Mouse (Mus musculus): Measurements from ENCODE around the gene Gtf2i. TPM values are rescaled to one million over a fixed set of nuclear protein-coding genes. Genes with fewer than 3 reads are reported as not detected.
A peak's percentile ranks its signal among the peaks of the same experiment; 100 is the strongest.

Gene Gtf2i
- total and polyA plus RNA-seq, 2 experiments from 2014 or later = 77.2 to 96.4 TPM

DNA sequence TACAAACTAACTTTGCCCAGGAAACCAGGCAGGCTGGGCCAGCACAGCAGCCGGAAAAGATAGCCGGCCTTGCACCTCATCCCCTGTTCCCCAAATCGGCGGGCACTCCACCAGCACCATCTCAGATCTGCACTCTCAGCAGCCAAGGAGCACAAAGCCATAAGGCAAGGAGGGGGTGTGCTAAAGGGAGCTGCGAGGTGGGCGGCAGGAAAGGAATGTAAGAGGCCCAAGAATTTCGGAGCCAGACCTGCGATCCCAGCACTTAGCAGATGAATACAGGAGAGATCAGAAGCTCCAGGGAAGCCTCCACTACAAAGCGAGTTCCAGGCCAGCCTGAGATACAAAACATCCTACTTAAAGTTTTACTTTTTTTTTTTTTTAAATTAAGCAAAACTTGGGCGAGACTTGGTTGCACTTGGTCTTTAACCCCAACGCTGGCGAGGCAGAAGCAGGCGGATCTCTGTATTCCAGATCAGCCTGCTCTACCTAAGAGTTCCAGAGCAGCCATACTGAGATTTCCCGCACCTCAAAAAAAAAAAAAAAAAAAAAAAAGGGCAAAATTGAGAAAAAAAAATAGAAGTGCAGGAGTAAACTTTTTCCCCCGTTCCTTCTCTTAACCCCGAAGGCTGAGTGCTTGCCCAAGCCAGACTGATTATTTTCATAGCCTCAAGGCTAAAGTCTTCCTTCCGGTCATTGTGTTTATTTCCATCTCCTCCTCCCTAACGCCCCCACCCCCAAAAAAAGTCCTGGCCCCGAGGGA lies 1.7 kb downstream of the Gtf2i start:
- 2% methylated on average over 19 of the region's 19 CpGs for WGBS
- H3K9me3 ChIP-seq (ENCODE audit: low read length) = no peaks in the 10 kb centered on the region
- TF ChIP-seq CTCF (IDR thresholded peaks at IDR 0.05) = no peak
- peaks cover 12% of the 10 kb centered on the region for H3K36me3 ChIP-seq (ENCODE audit: insufficient read depth, low read length)
- H3K27ac ChIP-seq (ENCODE audit: low read depth, low read length) = peak overlapping the region; percentile 99
- H3K27me3 ChIP-seq (ENCODE audit: insufficient read depth, low read length) = no peaks in the 10 kb centered on the region
- DNase-seq (ENCODE audit: low spot score) (no peak), ATAC-seq (ENCODE audit: low FRiP score) (no peak)
- H3K9ac ChIP-seq (replicated peaks; ENCODE audit: low read length, poor library complexity, severe bottlenecking) = peak overlapping the region; percentile 99
- H3K4me3 ChIP-seq (ENCODE audit: low read depth, low read length) = peak overlapping the region; percentile 85
- peak overlapping the region; percentile 69 for H3K4me2 ChIP-seq (ENCODE audit: low read depth, low read length, poor library complexity, severe bottlenecking)
- H3K4me1 ChIP-seq (ENCODE audit: insufficient read depth, low read length) = peaks cover 9% of the 10 kb centered on the region; the same call in 1 of the 2 replicates

DNA sequence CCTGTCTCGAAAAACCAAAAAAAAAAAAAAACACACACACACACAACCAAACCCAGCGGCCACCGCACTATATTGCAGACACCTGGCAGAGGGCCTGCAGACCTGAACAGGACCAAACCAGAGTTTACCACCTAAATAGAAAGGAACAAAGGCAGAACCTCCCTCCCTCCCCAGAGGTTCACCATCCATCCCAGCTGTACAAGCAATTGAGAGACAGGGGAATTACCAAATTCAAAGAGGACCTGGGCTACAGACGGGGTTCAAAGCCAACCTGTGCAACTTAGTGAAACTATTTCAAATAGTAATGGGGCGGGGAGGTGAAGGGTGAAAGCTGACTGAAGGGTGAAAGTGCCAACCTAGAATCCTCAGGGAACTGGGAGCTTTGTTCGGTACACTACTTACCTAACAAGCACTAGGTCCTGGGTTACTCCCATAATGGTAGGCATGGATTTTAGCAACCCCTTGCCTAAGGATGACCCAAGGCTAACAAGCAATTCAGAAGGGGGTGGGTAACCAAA lies 2.6 kb downstream of the Gtf2i start:
- no peaks in the 10 kb centered on the region for H3K9me3 ChIP-seq (ENCODE audit: low read length)
- peak overlapping the region; percentile 47; the same call in 1 of the 2 replicates for H3K27ac ChIP-seq (ENCODE audit: low read depth, low read length)

DNA sequence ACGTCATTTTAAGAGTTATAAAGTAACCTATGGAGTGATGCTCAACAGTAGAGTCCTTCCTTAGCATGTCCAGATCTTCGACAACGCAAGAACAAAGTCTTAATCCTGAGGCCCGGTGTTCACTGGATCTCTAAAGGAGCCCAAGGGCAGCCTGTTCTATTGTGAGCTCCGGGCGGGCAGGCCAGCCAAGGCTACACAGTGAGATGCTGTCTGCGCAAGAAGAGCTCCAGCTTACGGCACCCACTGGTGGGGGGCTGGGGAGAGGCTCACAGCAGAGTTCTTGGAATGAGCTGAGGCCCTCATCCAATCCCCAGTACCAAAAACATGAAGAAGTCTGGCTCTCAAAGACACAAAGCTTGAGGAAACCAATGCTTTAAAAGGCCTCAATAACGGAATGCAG lies 4.4 kb downstream of the Gtf2i start:
- WGBS = 91% methylated on average over 9 of the region's 9 CpGs
- ATAC-seq (ENCODE audit: low FRiP score) = no peak

More for the DNA sequence above, 2.6 kb downstream of the Gtf2i start:
- TF ChIP-seq CTCF (IDR thresholded peaks at IDR 0.05) = no peak
- H3K27me3 ChIP-seq (ENCODE audit: insufficient read depth, low read length) = no peaks in the 10 kb centered on the region
- H3K4me1 ChIP-seq (ENCODE audit: insufficient read depth, low read length) = peaks cover 9% of the 10 kb centered on the region; the same call in 1 of the 2 replicates
- ATAC-seq (ENCODE audit: low FRiP score) (no peak), DNase-seq (ENCODE audit: low spot score) (no peak)
- H3K4me2 ChIP-seq (ENCODE audit: low read depth, low read length, poor library complexity, severe bottlenecking) = peak overlapping the region; percentile 69
- peaks cover 16% of the 10 kb centered on the region for H3K36me3 ChIP-seq (ENCODE audit: insufficient read depth, low read length)
- WGBS = 74% methylated on average over 6 of the region's 6 CpGs
- peak overlapping the region; percentile 85; the same call in 1 of the 2 replicates for H3K4me3 ChIP-seq (ENCODE audit: low read depth, low read length)
- H3K9ac ChIP-seq (replicated peaks; ENCODE audit: low read length, poor library complexity, severe bottlenecking) = no peak overlapping the region

DNA sequence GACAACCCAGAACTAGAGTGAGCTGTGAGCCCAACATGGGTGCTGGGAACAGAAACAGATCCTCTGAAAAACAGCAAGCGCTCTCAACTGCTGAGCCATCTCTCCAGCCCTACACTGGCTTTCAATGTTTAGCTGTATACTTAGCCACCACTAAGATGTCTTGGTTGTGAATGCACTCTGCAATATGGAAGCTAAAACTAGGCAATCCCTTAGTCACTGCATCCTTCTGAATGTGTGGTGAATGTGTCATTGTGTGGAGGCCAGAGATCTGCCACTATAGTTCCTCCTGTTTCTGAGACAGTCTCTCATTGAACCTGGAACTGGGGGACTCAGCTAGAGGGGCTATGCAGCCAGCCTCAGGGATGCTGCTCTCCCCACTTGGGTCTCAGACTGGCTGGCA lies 5.2 kb downstream of the Gtf2i start:
- no peak for ATAC-seq (ENCODE audit: low FRiP score)
- no peak overlapping the region for H3K27ac ChIP-seq (ENCODE audit: low read depth, low read length)
- no peak overlapping the region for H3K9ac ChIP-seq (replicated peaks; ENCODE audit: low read length, poor library complexity, severe bottlenecking)
- TF ChIP-seq CTCF (IDR thresholded peaks at IDR 0.05) = no peak
- DNase-seq (ENCODE audit: low spot score) = no peak
- peaks cover 7% of the 10 kb centered on the region; the same call in 1 of the 2 replicates for H3K4me1 ChIP-seq (ENCODE audit: insufficient read depth, low read length)
- H3K36me3 ChIP-seq (ENCODE audit: insufficient read depth, low read length) = peaks cover 23% of the 10 kb centered on the region
- H3K4me2 ChIP-seq (ENCODE audit: low read depth, low read length, poor library complexity, severe bottlenecking) = no peak overlapping the region
- no peaks in the 10 kb centered on the region for H3K9me3 ChIP-seq (ENCODE audit: low read length)
- no peaks in the 10 kb centered on the region for H3K27me3 ChIP-seq (ENCODE audit: insufficient read depth, low read length)
- H3K4me3 ChIP-seq (ENCODE audit: low read depth, low read length) = no peak overlapping the region
- 100% methylated on average over 1 of the region's 1 CpGs for WGBS

More for the DNA sequence above, 4.4 kb downstream of the Gtf2i start:
- Histone ChIP-seq H3K9ac (replicated peaks; ENCODE audit: low read length, poor library complexity, severe bottlenecking) (no peak overlapping the region), H3K27me3 (ENCODE audit: insufficient read depth, low read length) (no peaks in the 10 kb centered on the region), H3K36me3 (ENCODE audit: insufficient read depth, low read length) (peaks cover 19% of the 10 kb centered on the region), H3K4me2 (ENCODE audit: low read depth, low read length, poor library complexity, severe bottlenecking) (no peak overlapping the region), H3K9me3 (ENCODE audit: low read length) (no peaks in the 10 kb centered on the region), H3K27ac (ENCODE audit: low read depth, low read length) (no peak overlapping the region), H3K4me3 (ENCODE audit: low read depth, low read length) (no peak overlapping the region), H3K4me1 (ENCODE audit: insufficient read depth, low read length) (peaks cover 7% of the 10 kb centered on the region; the same call in 1 of the 2 replicates)
- no peak for DNase-seq (ENCODE audit: low spot score)
- TF ChIP-seq CTCF (IDR thresholded peaks at IDR 0.05) = no peak

DNA sequence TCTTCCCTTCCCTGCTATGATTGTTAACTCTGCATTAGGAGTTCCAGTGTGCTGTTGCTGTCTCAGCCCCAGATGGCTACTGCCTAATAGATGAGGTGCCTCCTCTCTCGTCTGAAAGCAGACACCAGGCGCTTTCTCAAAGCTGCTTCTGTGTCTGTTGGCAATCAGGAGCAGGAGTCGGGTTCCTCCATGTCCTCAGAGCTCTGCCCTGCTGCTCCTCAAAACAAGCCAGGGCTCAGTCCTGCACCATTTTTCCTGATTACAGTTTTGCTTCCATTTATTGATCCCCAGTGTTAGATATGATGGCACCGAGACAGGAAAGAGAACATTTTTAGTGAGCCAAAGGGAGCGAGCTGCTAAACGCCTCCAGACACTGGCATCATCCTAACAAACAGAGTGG lies 9.9 kb downstream of the Gtf2i start:
- H3K27ac ChIP-seq (ENCODE audit: low read depth, low read length) = no peak overlapping the region
- TF ChIP-seq CTCF (IDR thresholded peaks at IDR 0.05) = no peak
- no peak for ATAC-seq (ENCODE audit: low FRiP score)
- no peak overlapping the region for H3K4me3 ChIP-seq (ENCODE audit: low read depth, low read length)
- no peak overlapping the region for H3K4me2 ChIP-seq (ENCODE audit: low read depth, low read length, poor library complexity, severe bottlenecking)
- no peak overlapping the region for H3K9ac ChIP-seq (replicated peaks; ENCODE audit: low read length, poor library complexity, severe bottlenecking)
- no peaks in the 10 kb centered on the region for H3K27me3 ChIP-seq (ENCODE audit: insufficient read depth, low read length)
- no peaks in the 10 kb centered on the region for H3K4me1 ChIP-seq (ENCODE audit: insufficient read depth, low read length)
- peaks cover 21% of the 10 kb centered on the region; the same call in 1 of the 2 replicates for H3K36me3 ChIP-seq (ENCODE audit: insufficient read depth, low read length)
- 81% methylated on average over 6 of the region's 6 CpGs for WGBS
- DNase-seq (ENCODE audit: low spot score) = no peak
- no peaks in the 10 kb centered on the region for H3K9me3 ChIP-seq (ENCODE audit: low read length)
